Mouse (Mus musculus) spleen, adult 2 months (tissue): ENCODE results near the gene Tacc2.

Experiments
- CTCF ChIP-seq: fragments of 200-500 bp; IDR thresholded peaks from 2 replicates; pipeline ENCODE4 v1.5.1; 2011; ENCODE audit warnings: mild to moderate bottlenecking, inconsistent platforms; ENCODE audit not compliant: insufficient read depth, insufficient read length, insufficient replicate concordance; ENCODE audit errors: extremely low read depth
- POLR2A ChIP-seq: fragments of 200-500 bp; IDR thresholded peaks from 2 replicates; pipeline ENCODE4 v1.6.1; 2011; ENCODE audit warnings: low read depth, low read length, inconsistent platforms

- TF ChIP-seq CTCF (no peak), POLR2A (no peak)
Observed at GRCm38 (mm10) chr7:130787537-130787936, 210.3 kb downstream of the Tacc2 start.
